Mouse (Mus musculus): ENCODE measurements around the gene Polg2. TPM values are rescaled to one million over a fixed set of nuclear protein-coding genes. Genes with fewer than 3 reads are reported as not detected.

Gene Polg2
- 10.1 and 10.9 TPM in 2 replicates for polyA plus RNA-seq (2016; fragmentation: Nextera tagmentation; extraction: Ambion mirVana)

DNA sequence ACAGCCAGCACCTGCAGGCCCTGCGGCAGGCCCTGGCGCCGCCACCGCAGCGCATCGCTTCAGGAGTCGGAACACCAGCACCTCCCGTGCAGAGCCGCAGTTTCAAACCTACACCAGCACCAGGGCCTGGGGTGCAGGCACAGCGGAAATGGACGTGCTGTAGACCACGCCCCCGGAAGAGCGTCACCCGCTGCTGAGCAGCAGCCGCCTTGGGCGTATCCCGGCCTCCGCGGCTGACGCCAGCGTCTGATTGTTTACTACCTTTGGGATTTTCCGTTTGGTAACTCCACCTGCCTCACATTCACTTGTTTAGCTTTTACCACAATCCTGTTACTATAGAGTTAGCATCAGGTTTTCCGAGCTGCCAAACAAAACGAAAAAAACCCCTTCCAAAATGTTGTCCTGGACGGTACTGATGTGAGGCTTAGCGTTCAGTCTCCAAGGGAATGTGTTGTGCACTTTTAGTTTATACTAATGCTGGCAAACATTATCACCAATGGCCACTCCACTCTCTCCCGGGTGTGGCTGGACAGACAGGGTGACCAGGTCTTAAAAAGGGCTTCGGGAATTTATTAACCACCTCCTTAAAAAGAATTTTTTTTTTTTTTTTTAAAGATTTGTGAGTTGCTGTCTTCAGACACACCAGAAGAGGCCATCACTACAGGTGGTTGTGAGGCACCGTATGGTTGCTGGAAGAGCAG is at the start of gene Polg2:
Gene Polg2 (minus strand): TSS at position 150 of the 701 bp plus-strand sequence.
- Histone ChIP-seq H3K4me1 (peaks cover 25% of the 10 kb centered on the region), H3K36me3 (replicated peaks) (peaks cover 74% of the 10 kb centered on the region), H3K27me3 (ENCODE audit: poor library complexity, severe bottlenecking) (no peaks in the 10 kb centered on the region), H3K27ac (peak within 1 kb of the TSS; percentile 94), H3K9me3 (no peaks in the 10 kb centered on the region), H3K4me3 (peak within 1 kb of the TSS; percentile 93)
- WGBS: 3% methylated on average over 30 of the region's 30 CpGs
- DNase-seq (ENCODE audit: extremely low spot score, low spot score): peak; percentile 91

GRCm38 (mm10) chr11:106828079-106828478 is 48.7 kb upstream of the Polg2 start:
- WGBS: 93% methylated on average over 7 of the region's 7 CpGs
- no peak overlapping the region for H3K4me3 ChIP-seq
- H3K4me1 ChIP-seq: no peaks in the 10 kb centered on the region
- peaks cover 92% of the 10 kb centered on the region for H3K36me3 ChIP-seq (replicated peaks)
- DNase-seq (ENCODE audit: extremely low spot score, low spot score): no peak
- H3K27ac ChIP-seq: no peak overlapping the region
- H3K9me3 ChIP-seq: no peaks in the 10 kb centered on the region
- H3K27me3 ChIP-seq (ENCODE audit: poor library complexity, severe bottlenecking): no peaks in the 10 kb centered on the region

- H3K36me3 ChIP-seq (replicated peaks): peaks cover 95% of the 10 kb centered on the region
Observed at GRCm38 (mm10) chr11:106824403-106824802, 45.1 kb upstream of the Polg2 start.

DNA sequence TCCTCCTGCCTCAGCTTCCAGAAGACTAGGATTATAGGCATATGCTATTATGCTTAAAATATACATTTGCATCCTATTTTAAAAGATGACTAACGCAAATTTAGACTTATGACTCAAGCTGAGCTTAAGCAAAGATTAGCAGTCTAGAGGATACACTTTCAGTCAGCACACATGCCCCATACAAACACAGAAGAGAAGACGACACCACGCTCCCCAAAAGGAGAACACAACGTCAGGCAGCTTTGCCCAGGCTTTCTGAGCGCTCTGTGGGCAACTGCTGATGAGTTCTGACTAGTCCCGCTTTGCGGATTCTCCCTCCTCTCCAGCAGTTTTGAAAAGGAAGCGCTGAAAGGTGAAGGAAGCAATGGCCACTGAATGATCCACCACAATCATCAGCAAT is 44.4 kb upstream of the Polg2 start:
- no peaks in the 10 kb centered on the region for H3K27me3 ChIP-seq (ENCODE audit: poor library complexity, severe bottlenecking)
- peaks cover 95% of the 10 kb centered on the region for H3K36me3 ChIP-seq (replicated peaks)
- no peaks in the 10 kb centered on the region for H3K4me1 ChIP-seq

More at GRCm38 (mm10) chr11:106824403-106824802, 45.1 kb upstream of the Polg2 start:
- 95% methylated on average over 10 of the region's 10 CpGs for WGBS
- DNase-seq (ENCODE audit: extremely low spot score, low spot score): no peak
- Histone ChIP-seq H3K27me3 (ENCODE audit: poor library complexity, severe bottlenecking) (no peaks in the 10 kb centered on the region), H3K27ac (no peak overlapping the region), H3K4me3 (no peak overlapping the region), H3K4me1 (no peaks in the 10 kb centered on the region), H3K9me3 (no peaks in the 10 kb centered on the region)

DNA sequence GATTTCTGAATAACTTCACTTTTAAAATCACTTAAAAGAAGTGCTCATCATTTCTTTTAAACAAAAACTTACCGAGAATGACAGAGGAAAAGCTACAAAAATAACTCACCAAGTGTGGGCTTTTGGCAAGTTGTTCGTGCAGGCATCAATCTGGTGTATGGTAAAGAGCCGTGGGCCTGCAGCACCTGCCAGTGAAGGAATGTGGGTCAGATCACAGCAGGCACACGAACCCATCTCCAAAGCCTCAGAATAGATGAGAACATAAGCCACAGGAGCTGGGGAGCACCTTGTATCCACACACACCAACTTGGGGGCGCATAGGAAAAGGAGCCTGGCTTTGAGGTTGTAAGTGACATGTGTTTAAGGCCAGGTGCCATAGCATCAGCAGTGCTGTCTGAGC is 43.6 kb upstream of the Polg2 start:
- Histone ChIP-seq H3K4me1 (no peaks in the 10 kb centered on the region), H3K36me3 (replicated peaks) (peaks cover 95% of the 10 kb centered on the region), H3K27me3 (ENCODE audit: poor library complexity, severe bottlenecking) (no peaks in the 10 kb centered on the region), H3K27ac (no peak overlapping the region), H3K4me3 (no peak overlapping the region), H3K9me3 (no peaks in the 10 kb centered on the region)
- DNase-seq (ENCODE audit: extremely low spot score, low spot score): no peak
- WGBS: 88% methylated on average over 5 of the region's 5 CpGs

More for the DNA sequence above, 44.4 kb upstream of the Polg2 start:
- Histone ChIP-seq H3K9me3 (no peaks in the 10 kb centered on the region), H3K27ac (no peak overlapping the region), H3K4me3 (no peak overlapping the region)
- WGBS: 91% methylated on average over 8 of the region's 8 CpGs
- no peak for DNase-seq (ENCODE audit: extremely low spot score, low spot score)

DNA sequence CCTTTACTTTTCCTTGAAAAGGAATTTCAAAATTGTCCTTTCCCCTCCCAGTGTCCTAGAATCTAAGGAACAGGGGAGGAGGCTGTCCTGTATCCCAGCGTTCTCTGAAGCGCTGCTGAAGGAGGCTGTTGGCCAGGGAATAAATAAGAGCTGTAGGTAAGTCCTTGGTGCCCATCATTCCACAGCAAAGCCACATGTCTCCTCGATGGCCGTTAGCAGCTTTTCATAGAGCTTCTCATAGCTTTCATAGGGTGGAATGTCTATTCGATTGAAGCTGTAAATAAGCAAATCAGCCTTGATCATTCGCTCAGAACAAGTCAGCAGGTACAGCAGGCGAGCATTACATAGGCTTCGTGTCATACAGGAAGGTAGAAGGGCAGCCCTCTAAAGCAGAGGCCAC is 43.2 kb upstream of the Polg2 start:
- no peak for DNase-seq (ENCODE audit: extremely low spot score, low spot score)
- Histone ChIP-seq H3K27me3 (ENCODE audit: poor library complexity, severe bottlenecking) (no peaks in the 10 kb centered on the region), H3K36me3 (replicated peaks) (peaks cover 95% of the 10 kb centered on the region), H3K27ac (no peak overlapping the region), H3K4me3 (no peak overlapping the region), H3K9me3 (no peaks in the 10 kb centered on the region), H3K4me1 (no peaks in the 10 kb centered on the region)
- WGBS: 91% methylated on average over 8 of the region's 8 CpGs

GRCm38 (mm10) chr11:106821397-106821796 is 42.1 kb upstream of the Polg2 start:
- 90% methylated on average over 6 of the region's 6 CpGs for WGBS
- peaks cover 95% of the 10 kb centered on the region for H3K36me3 ChIP-seq (replicated peaks)
- no peaks in the 10 kb centered on the region for H3K4me1 ChIP-seq

GRCm38 (mm10) chr11:106820972-106821371 is 41.6 kb upstream of the Polg2 start:
- Histone ChIP-seq H3K4me1 (no peaks in the 10 kb centered on the region), H3K27ac (no peak overlapping the region), H3K36me3 (replicated peaks) (peaks cover 95% of the 10 kb centered on the region), H3K27me3 (ENCODE audit: poor library complexity, severe bottlenecking) (no peaks in the 10 kb centered on the region), H3K9me3 (no peaks in the 10 kb centered on the region), H3K4me3 (no peak overlapping the region)
- no peak for DNase-seq (ENCODE audit: extremely low spot score, low spot score)
- 79% methylated on average over 4 of the region's 4 CpGs for WGBS

More at GRCm38 (mm10) chr11:106821397-106821796, 42.1 kb upstream of the Polg2 start:
- Histone ChIP-seq H3K27ac (no peak overlapping the region), H3K27me3 (ENCODE audit: poor library complexity, severe bottlenecking) (no peaks in the 10 kb centered on the region), H3K9me3 (no peaks in the 10 kb centered on the region), H3K4me3 (no peak overlapping the region)
- no peak for DNase-seq (ENCODE audit: extremely low spot score, low spot score)

- peaks cover 97% of the 10 kb centered on the region for H3K36me3 ChIP-seq (replicated peaks)
Observed at GRCm38 (mm10) chr11:106820252-106820651, 40.9 kb upstream of the Polg2 start.

GRCm38 (mm10) chr11:106819595-106819994 is 40.3 kb upstream of the Polg2 start:
- no peak for DNase-seq (ENCODE audit: extremely low spot score, low spot score)
- Histone ChIP-seq H3K27ac (no peak overlapping the region), H3K27me3 (ENCODE audit: poor library complexity, severe bottlenecking) (no peaks in the 10 kb centered on the region), H3K4me3 (no peak overlapping the region), H3K9me3 (no peaks in the 10 kb centered on the region), H3K4me1 (peaks cover 7% of the 10 kb centered on the region; the same call in 1 of the 2 replicates), H3K36me3 (replicated peaks) (peaks cover 97% of the 10 kb centered on the region)
- WGBS: 95% methylated on average over 9 of the region's 9 CpGs

More at GRCm38 (mm10) chr11:106820252-106820651, 40.9 kb upstream of the Polg2 start:
- WGBS: 93% methylated on average over 6 of the region's 6 CpGs
- no peak overlapping the region for H3K4me3 ChIP-seq
- H3K4me1 ChIP-seq: 0 out of 2 replicates have a peak, but pooled peaks cover under 1% of the 10 kb centered on the region
- no peak for DNase-seq (ENCODE audit: extremely low spot score, low spot score)
- H3K27ac ChIP-seq: no peak overlapping the region
- H3K27me3 ChIP-seq (ENCODE audit: poor library complexity, severe bottlenecking): no peaks in the 10 kb centered on the region
- H3K9me3 ChIP-seq: no peaks in the 10 kb centered on the region

- WGBS: 94% methylated on average over 9 of the region's 9 CpGs
- Histone ChIP-seq H3K4me3 (no peak overlapping the region), H3K9me3 (no peaks in the 10 kb centered on the region), H3K4me1 (peaks cover 8% of the 10 kb centered on the region; the same call in 1 of the 2 replicates), H3K27ac (no peak overlapping the region), H3K36me3 (replicated peaks) (peaks cover 98% of the 10 kb centered on the region), H3K27me3 (ENCODE audit: poor library complexity, severe bottlenecking) (no peaks in the 10 kb centered on the region)
- DNase-seq (ENCODE audit: extremely low spot score, low spot score): no peak
Observed at GRCm38 (mm10) chr11:106818341-106818740, 39.0 kb upstream of the Polg2 start.

DNA sequence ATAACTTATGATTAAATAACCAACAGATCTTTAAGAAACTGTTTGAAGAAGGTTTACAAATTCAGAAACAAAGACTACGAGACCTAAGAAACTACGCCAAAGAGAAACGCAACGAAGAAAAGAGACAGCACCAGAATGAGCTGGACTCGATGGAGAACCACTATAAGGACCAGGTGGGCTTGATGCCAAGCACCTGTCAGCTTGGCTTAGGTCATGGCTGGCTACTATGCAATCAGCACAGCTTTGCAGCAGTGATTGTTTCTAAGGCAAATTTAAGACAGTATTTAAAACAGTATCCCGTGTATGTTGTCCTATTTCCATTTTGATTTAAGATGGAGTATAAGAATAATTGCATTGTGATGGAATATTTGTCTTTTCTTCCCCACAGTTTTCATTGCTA is 38.5 kb upstream of the Polg2 start:
- no peak overlapping the region for H3K27ac ChIP-seq
- peaks cover 8% of the 10 kb centered on the region; the same call in 1 of the 2 replicates for H3K4me1 ChIP-seq
- peaks cover 98% of the 10 kb centered on the region for H3K36me3 ChIP-seq (replicated peaks)
- no peaks in the 10 kb centered on the region for H3K9me3 ChIP-seq
- no peak overlapping the region for H3K4me3 ChIP-seq
- 96% methylated on average over 6 of the region's 6 CpGs for WGBS
- H3K27me3 ChIP-seq (ENCODE audit: poor library complexity, severe bottlenecking): no peaks in the 10 kb centered on the region
- no peak for DNase-seq (ENCODE audit: extremely low spot score, low spot score)

DNA sequence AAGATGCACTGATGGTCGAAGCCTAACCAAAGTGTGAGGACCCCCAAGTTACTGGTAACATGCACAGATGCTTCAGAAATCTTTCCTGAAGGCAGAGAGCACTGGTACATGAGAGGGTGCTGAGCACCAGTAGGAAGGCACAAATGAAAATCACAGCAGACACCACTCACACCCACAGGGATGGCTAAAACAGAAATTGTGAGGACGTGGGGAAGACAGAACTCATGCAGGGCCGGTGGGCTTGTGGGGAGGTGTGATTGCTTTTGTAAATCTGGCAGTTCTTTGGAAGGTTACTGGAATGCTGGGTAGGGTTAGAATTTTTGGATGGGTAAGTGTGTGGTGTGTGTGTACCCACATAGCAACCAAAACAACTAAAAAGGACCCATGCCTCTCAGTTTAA is 37.8 kb upstream of the Polg2 start:
- Histone ChIP-seq H3K36me3 (replicated peaks) (peaks cover 98% of the 10 kb centered on the region), H3K9me3 (no peaks in the 10 kb centered on the region), H3K27ac (no peak overlapping the region), H3K27me3 (ENCODE audit: poor library complexity, severe bottlenecking) (no peaks in the 10 kb centered on the region), H3K4me1 (peaks cover 8% of the 10 kb centered on the region; the same call in 1 of the 2 replicates), H3K4me3 (no peak overlapping the region)
- DNase-seq (ENCODE audit: extremely low spot score, low spot score): no peak
- WGBS: 90% methylated on average over 3 of the region's 3 CpGs

Data from forebrain, embryonic 10.5 days (tissue).